Mouse (Mus musculus) mouse embryonic stem cell (cell line): ENCODE measurements around the gene Fam189a1.

Experiments used
- in situ Hi-C, 2 experiments: fragments of 300-500 bp; cut with MboI; formaldehyde crosslinking; loops; 1 replicate in 1 of 2; 3 replicates in 1 of 2; pipeline ENCODE4 v1.14.3; 2019 to 2020; ENCODE audit warnings: low sequenced_read_pairs in 2 of 2, low pct_unique_long_range_greater_than_20kb in 1 of 2, mixed read lengths in 1 of 2; ENCODE audit not compliant: unreplicated experiment in 1 of 2

Fam189a1 gene

GRCm38 (mm10) chr7:64869549-64870065, 286.8 kb downstream of the Fam189a1 start:
- in situ Hi-C loops, result no loop called here

- in situ Hi-C loops, result no loop called here
Measured at GRCm38 (mm10) chr7:64863538-64863937, 292.8 kb downstream of the Fam189a1 start.

DNA sequence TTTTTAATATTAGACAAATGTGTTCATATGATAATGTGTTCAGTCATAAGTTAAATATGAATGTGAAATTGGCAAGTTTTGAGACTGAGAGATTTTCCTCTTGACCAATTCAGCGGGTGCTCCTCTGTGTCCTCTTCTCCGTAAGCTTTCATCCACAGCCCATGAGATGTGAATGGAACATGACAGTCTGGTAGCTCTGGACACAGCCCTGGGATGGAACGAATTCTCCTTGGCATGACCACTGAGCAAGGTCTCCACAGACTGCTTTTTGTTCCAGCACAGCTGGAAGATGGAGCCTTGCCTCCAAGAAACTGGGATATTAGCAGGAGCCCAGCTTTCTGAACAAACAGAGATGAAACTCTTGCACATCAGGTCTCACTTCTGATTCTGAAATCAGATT, 293.4 kb downstream of the Fam189a1 start:
- in situ Hi-C loops, result no loop called here

GRCm38 (mm10) chr7:64856526-64857082, 299.8 kb downstream of the Fam189a1 start:
- in situ Hi-C loops, result no loop called here

GRCm38 (mm10) chr7:64855976-64856375, 300.4 kb downstream of the Fam189a1 start:
- in situ Hi-C loops, result no loop called here

- in situ Hi-C loops, result no loop called here
Measured at GRCm38 (mm10) chr7:64855389-64855927, 300.9 kb downstream of the Fam189a1 start.

DNA sequence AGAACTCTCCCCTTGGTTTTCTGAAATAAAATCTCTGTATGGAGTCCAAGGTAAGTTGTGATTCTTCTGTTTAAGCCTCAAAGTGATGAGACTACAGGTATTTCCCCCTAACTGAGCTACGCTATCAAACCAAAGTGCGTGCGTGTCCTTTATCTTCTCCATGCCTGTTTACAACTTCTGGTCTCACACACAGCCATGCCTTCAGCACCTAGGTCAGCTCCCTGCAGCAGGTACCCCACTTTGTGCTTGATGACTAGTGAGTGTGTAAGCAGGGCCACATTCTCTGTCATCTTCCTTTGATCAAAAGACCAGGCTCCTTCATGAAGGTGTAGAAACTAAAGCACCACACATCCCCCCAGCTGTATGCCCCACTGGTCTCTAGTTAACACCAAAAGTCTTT, 305.6 kb downstream of the Fam189a1 start:
- in situ Hi-C loops, result no loop called here

DNA sequence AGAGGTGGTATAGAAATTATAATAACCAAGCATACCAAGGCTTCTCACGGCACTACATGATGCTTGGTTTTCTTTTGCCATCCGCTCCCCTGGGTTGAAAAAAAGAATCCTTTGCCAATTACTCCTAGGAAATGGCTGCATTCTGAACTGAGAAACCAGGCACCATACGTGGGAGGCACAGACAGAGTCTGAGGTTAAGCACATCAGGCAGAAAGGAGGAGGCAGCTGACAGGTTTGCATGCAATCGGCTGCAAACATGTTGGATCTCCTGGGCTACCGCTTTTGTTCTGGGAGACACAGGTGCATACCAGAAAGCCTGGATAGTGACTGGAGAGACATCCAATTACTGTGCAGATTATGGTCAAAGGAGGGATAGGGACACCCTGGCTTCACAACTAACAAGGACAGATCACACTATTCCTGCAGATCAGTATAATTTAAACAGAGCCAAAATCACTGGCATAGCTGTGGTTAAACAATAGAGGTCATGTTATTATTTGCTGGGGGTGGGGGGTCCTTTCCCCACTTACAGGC, 308.9 kb downstream of the Fam189a1 start:
- in situ Hi-C loops, result no loop called here

DNA sequence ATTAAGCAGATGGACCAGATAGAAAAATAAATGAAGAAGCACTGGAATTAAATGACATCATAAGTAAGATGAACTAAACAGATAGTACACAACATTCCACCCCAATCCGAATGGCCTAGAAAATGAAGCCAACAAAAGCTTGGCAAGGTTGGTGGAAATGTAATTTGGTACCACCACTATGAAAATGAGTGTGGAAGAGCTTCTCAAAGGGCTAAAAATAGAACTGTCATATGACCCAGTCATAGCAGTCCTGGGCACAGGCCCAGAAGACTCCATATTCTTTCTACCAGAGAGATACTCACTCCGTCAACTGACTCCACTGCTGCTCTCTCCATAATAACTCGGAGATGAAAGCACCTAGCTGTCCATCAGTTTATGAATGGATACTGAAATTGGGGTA, 310.3 kb downstream of the Fam189a1 start:
- in situ Hi-C loops, result no loop called here

DNA sequence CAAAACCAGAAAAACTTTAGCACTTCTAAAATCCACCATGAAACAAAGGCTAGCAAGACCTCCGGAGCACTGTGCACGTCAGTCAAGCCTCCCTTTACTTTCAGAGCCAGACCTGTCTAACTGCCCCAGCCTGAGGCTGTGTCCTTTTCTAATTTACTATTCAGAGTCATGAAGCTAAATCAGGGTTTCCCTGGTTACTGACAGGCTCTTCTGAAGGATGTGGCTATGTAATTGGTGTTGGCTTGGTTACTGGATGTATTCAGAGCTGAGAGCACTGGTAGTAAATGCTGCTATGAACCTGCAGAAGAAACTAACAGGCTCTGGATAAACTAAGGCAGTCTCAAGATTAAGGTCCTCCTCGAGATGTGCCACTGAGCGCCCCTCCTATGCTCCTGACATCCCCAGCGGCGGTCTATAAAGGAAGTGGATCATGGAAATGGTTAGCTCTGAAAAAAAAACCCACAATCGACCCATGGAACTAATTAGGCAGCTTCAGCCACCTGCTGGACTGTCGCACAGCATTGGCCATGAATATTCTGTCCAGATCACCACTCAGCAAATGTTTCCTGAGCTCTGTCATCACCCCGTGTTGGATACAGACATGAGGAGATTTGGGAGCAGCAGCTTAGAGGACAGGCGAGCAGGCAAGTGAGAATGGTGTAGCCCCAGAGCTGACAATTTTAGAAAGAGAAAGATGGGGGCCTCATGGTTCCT, 315.3 kb downstream of the Fam189a1 start:
- in situ Hi-C loops, result loop anchor here in 1 of 2 experiments (5.0 kb wide), 1 partner anchor 81 kb away; no protein-coding TSS in a partner anchor

DNA sequence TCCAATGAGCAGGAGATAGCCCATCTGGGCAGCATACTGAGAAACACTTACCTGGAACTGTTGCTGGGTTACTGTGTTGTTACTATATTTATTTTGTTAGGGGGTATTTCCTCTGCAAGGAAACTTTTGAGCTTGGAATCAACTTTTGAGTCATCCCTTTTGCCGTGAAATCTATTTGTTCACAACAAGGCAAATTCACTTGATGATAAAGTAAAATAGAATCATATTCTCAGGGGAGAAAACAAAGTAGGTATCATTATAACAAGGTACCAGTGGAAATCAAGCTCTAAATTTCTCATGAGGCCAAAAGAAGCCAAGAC, 315.8 kb downstream of the Fam189a1 start:
- in situ Hi-C loops, result loop anchor here in 1 of 2 experiments (5.0 kb wide), 1 partner anchor 82 kb away; no protein-coding TSS in a partner anchor

DNA sequence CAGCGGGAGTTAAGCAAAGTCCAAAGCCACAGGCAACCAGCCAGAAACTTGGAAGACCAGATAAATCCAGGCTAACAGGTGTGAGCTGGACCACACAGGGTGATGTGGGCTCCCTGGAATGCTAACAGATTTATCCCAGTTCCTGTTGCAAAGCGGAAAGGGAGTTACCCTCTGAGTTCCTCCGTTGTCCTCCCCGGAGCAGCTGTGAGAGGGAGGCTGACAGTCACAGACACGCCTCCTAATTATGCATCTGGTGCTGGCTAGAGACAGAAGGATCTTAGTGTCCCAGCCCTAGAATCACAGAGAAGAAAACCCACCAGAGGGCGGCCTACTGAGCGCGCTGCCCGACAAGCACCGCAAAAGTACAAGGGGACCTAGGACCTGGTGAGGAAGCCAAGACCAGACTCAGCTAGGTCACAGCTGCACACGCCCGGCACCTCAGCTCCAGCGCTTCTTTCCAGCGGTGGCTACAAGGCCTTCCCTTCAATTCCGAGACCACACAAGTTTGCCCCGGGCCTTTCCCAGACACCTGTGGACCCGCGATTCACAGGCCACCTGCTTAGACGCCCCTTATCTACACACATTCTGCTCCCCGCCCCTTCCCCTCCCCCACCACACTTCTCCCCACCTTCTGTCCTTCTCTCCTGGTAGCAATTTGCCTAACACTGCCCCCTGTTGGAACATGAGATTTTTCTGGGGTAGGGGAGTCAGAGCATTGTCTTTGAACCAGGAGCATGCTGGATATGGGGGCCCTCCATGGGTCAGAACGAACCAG, 316.4 kb downstream of the Fam189a1 start:
- in situ Hi-C loops, result loop anchor here in 1 of 2 experiments (5.0 kb wide), 1 partner anchor 82 kb away; no protein-coding TSS in a partner anchor

DNA sequence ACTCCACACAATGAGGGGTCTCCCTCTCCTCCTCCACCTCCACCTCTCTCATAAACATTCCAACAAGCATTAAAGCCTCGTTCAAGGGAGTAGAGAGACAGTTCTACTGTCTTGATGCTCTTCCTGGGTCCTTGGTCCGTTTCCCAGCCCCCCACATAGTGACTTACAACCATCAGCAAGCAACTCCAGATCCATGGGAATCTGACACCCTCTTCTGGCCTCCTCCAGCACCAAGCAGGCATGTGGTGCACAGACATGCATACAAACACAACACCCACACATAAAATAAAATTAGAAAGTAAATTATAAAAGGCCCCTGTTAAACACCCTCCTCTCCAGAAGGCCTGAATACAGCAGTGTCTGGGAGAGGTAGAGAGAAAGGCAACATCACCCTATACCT, 317.1 kb downstream of the Fam189a1 start:
- in situ Hi-C loops, result no loop called here

- in situ Hi-C loops, result no loop called here
Measured at GRCm38 (mm10) chr7:64830214-64830995, 326.0 kb downstream of the Fam189a1 start.

GRCm38 (mm10) chr7:64821081-64821480, 335.3 kb downstream of the Fam189a1 start:
- in situ Hi-C loops, result no loop called here

DNA sequence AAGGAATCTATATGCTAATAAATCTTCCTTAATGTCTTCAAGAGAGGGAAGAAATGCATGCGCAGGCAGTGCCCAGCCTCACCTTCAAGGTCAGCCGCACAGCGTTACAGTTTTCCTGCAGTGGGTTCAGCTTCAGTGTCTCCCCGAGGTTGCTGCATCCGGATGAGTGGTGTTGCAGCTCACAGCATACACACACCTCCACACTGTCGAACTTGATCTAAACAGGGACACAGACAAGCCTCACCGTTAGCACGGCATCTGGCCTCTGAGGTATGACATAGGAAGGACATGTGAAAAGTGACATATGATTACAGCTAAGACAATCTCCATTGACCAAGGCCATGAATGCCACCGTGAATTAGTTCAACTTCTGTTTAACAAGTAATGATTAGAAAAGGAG, 336.7 kb downstream of the Fam189a1 start:
- in situ Hi-C loops, result no loop called here

GRCm38 (mm10) chr7:64808876-64809275, 347.5 kb downstream of the Fam189a1 start:
- in situ Hi-C loops, result no loop called here

DNA sequence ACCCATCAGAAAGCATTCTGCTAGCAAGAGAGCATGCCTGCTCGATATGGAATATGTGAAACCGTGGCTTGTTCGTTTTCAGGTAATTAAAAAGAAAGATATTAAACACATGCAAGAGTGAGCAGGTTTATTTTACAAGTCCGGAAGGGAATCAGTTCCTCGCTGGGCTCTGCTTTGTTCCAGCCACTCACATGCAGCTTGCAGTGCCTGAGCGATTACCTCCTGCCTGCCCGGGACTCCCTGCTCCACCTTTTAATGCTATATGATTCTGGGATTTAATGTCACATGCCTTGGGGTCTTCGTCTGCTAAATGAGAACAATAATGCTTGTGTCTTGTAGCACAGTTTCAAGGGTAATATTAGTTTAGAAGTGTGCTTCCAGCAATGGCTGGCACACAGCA, 351.3 kb downstream of the Fam189a1 start:
- in situ Hi-C loops, result no loop called here
